Mouse (Mus musculus) embryo, embryonic 10.5 days (tissue): ENCODE results near the gene Armc9.

Experiments
- DNase-seq: peaks from one replicate; pipeline ENCODE4 v3.0.0-alpha.2; 2015; ENCODE audit warnings: low spot score

Armc9 gene

GRCm38 (mm10) chr1:86225195-86225594, 70.6 kb downstream of the Armc9 start:
- peak; percentile 19 for DNase-seq

DNA sequence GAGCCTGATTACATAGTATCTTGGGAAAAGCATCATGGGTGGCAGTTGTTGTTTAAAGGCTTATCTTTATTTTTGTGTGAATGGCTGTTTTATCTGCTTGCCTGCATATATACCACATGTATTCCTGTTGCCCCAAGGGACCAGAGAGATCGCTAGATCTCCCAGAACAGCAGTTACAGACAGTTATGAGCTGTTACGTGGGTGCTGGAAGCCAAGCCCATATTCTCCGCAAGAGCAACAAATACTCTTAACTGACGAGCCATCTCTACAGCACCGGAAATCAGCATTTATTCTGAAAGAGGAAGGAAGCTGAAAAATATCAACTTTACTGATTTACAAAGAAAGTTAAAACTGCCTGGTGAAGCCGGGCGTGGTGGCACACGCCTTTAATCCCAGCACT, 74.1 kb downstream of the Armc9 start:
- DNase-seq = no peak

DNA sequence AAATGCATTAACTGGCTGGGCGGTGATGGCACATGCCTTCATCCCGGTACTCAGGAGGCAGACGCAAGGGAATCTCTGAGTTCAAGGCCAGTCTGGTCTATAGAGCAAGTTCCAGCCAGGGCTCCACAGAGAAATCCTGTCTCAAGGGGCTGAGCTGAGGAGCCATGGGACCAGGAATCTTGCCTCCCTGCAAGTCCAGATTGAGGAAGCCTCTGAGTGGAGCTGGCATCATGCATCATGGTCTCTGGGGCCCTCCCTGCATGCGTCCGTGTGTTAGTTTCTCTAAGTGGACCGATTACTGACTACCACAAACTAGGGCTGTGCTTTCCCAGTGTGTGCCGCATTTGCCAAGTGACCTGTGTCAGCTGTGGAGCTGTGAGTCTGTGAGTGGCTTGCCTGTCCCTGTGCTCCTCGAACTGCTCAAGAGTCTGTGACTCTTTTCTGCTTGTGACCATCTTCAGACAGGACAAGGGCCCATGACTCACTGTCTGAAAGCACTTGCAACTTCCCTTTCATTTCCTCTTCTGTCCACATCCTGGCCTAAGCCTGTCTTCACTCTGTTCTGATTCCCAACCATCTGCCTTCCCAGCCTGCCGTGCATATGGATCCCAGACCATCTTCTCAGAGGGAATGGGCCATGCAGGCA, 74.7 kb downstream of the Armc9 start:
- no peak for DNase-seq

DNA sequence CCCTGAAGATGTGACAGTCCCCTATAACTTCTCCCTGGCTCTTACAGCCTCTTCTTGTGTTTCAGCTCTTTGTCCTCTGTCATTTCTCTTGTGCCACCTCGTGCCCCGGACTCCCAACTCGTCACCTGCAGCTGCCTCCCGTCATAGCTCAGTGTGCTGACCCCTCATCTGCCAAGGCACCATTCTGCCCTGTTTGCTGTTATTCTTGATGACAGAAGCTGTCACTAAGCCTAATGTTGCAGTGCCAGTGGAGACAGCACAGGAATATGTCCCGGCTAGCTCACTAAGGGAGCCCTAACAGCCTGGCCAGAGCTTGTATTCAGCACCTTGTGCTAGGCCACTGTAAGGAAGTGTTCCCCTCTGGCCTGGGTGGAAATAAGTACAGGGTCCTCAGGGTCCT, 78.1 kb downstream of the Armc9 start:
- DNase-seq = no peak

DNA sequence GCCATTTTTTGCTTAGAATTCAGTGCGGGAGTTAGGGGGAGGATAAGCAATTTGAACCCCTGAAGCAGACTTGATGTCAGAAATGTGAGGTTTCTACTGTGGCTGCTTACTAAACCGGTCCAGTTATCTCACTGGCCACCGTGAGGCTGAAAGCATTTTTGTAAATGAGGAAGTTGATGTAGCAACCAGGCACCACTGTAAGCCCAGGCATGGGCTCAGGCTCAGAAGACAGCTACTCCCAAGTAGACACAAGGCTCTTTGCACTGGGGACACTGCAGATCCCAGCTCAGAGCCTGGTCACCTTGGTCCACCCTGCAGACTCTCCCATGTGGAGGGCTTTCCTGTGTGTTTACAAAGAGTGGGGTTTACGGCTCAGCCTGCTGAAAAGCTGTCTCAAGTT, 79.2 kb downstream of the Armc9 start:
- DNase-seq = no peak

GRCm38 (mm10) chr1:86235118-86235517, 80.5 kb downstream of the Armc9 start:
- no peak for DNase-seq

GRCm38 (mm10) chr1:86236442-86236841, 81.9 kb downstream of the Armc9 start:
- no peak for DNase-seq

- no peak for DNase-seq
These were observed 84.4 kb downstream of the Armc9 start for GRCm38 (mm10) chr1:86239010-86239409.

DNA sequence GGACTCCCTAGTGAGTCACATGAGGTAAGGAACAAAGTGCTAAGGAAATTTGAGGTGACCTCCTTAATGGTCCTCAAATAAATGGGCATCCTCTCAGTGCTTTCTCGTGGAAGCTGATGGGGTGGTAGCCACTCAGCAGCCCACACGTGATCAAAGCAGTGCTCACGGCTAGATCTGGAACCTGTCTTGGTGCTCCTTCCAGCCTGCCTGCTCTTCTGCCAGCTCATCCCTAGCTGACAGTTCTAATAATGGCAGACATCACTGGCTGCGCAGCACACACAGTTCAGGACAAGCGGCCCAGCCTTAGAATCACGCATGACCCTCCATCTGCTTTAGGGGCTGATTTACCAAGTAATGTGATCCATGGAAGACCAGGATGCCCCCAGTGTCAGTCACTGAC, 85.3 kb downstream of the Armc9 start:
- no peak for DNase-seq

DNA sequence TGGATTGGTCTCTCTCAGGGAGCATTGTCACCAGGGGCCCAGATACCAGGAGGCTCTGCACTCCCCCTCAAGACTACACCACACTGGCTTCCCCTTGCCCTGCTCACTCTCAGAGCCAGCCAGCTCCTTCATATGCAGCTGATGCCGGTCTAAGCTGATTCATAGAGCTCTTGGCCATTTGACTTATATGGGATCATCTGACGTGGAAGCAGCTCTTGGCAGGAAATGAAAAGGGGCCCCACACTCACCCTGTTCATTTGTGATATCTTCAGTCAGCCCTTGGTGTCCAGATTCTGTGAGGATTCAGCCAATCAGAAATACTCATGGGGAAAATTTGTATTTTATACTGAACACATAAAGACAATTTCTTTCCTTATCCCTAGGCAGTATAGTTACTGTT, 86.4 kb downstream of the Armc9 start:
- DNase-seq = no peak

- DNase-seq = no peak
These were observed 88.9 kb downstream of the Armc9 start for GRCm38 (mm10) chr1:86243490-86243889.

DNA sequence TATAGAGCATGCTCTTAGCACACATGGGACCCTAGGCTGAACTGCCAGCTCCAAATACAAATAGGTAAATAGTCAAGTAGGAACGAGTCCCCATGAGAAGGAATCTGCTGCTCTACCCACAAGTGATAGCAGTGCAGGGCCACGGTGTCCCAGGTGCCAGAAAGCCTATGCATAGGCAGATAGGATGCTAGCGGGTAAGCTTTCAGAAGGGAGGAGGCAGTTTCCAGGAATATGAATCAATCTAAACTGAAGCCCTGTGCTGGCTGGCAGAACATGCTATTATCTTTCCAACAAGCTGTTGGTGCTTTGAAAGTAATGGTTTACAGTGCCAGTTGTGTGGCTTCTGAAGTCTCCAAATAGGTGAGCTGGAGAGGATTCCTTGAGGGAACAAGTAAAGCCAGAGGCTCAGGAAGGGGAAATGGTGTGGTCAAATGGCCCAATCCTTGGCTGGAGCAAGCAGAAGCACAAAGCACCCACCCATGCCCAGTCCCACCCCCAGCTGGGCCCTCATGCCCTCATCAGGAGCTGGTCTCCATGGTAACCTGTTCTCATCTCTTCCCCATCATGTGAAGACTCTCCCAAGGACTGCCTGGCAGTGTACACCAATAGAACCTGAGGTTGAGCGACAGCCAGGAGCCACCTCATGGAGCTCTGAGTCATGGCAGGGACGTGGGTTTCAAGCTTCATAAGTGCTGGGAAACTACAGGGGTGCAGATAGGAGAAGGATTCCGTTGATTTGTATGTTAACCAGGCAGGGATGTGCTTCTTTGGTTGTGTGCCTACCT, 90.9 kb downstream of the Armc9 start:
- DNase-seq = no peak

DNA sequence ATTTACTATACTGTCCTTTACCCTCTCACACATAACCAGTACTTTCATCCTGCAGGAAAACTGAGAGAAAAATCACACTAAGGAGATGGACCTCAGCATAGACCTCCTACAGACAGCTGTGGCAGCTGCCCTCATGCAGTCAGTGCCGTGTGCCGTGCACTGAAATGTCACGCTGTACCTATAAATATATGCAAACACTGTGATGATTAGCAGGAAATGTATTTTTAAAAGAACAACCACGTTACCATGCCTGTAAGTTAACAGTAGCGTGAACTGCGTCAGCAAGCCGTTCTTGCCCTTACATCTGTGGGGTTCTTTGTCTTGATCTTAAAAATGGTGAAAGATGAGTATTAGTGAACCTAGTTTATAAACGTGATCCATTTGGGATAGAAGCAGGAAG, 98.8 kb downstream of the Armc9 start:
- no peak for DNase-seq

DNA sequence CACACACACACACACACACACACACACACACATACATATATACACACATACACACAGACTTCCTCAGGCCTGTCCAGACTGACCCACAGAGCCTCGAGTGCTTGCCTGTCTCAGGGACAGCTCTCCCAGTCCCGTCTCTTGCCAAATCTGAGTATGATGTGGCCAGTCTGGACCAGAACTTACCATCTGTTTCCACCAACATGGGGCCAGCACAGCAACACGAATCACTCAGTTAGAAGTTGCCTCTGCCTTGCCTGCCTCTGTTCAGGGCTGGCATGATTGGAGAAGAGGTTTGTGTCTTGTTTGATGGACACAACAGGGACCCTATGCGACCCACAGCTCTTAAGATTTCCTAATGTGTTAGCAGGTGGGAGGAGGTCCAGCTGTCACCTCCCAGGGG, 101.7 kb downstream of the Armc9 start:
- no peak for DNase-seq

DNA sequence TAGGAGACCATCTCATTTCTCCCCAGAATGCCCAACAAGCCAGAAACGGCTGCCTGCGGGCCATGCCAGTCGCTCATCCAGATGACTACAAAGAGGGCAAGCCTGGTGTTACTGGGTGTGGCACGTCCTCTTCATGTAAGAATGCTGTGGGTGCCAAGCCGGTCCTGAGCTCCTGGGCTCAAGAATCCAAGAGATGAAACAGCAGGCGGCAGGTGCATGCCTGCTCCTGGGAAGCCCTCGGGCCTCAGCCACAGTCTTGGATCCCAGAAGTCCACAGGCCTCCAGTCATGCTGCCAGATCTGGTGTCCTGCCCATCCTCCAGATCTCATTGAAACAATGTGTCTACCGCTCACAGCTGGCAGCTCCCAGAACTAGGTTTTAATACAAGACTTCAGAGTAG, 102.6 kb downstream of the Armc9 start:
- DNase-seq = no peak

DNA sequence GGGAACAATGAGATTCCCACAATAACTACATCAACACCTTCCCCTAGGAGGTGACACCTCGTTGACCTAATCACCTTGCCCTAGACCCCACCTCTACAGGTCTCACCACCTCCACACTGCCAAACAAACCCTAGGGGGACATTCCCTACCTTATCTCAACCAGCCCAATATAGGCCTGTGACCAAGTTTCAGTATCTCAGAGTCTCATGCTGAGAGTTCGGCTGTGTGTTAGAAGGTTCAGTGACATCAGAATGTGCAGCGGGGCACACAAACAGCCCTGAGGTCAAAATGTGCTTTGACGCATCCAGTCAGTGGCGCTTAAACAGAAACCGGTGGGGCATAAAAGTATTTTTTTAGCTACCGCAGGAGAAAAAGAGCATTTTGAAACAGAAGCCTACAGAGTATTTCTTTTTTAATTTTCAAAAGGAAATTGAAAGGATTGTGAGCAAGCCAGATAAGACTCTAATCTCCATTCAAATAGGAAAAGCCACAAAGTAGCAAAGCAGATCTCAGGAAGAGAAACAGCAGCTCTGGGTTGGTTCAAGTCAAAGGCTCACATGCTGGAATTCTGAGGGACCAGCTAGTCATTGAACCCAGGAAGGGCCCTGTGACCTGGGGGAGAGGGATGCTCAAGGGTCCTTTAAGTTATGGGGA, 103.7 kb downstream of the Armc9 start:
- DNase-seq = no peak

GRCm38 (mm10) chr1:86263564-86264339, 109.2 kb downstream of the Armc9 start:
- no peak for DNase-seq

GRCm38 (mm10) chr1:86265060-86265459, 110.5 kb downstream of the Armc9 start:
- DNase-seq = no peak

DNA sequence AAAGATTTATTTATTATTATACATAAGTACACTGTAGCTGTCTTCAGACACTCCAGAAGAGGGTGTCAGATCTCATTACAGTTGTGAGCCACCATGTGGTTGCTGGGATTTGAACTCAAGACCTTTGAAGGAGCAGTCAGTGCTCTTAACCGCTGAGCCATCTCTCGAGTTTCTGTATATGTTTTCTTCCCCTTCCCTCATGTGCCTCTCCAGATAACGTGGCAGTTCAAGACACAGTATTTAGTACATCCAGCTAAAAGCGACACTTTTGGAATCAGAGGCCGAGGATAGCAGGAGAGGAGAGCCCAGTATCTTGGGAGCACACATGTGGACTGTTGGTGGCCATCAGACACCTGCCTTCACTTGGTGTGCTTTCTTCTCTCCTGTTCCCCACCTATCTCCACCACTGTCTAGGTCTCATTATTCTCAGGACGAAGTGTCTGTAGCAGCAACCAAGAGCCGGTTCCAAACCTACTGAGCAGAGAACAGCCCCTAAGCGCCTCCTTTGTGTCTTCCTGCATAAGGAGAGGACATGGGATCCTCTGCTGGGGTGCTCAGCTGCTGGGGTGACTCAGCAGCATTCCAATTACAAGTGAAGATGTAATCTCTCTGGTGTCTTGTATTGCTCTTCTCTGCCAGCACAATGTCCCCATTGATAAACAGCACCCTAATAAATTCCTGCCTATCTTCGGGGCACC, 114.1 kb downstream of the Armc9 start:
- DNase-seq = no peak

DNA sequence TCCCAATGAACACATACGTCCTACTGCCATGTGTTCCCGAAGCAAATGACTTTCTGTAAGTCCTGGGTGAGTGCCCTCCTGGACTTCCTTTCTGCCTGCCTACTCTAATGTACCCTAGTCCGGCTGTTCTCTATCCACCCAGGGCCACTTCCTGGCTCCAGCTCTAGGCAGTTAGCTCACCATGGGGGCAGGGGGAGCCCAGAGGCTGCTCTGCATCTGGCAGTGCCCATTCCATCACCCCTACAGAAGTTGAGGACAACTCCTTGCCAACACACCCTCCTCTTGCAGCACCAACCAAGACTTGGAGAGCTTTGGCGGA, 114.6 kb downstream of the Armc9 start:
- no peak for DNase-seq

DNA sequence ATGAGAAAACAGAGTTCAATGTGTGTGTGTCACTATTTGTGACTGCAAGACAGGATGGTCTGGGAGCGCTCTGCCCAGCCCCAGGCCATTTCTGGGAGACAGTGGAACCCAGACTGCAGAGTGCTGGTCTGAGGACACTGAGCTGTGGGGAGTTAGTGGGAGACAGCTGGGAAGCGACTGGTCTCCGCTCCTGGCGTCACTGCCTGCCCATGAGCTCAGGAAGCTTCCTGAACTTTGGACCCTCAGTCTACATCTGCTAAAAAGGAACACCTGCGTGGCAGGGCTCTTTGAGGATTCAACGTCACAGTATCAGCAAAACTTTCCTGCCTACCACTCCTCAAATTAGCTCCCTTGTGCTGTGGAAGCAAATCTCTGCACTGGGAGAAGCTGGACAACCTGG, 117.1 kb downstream of the Armc9 start:
- DNase-seq = no peak

DNA sequence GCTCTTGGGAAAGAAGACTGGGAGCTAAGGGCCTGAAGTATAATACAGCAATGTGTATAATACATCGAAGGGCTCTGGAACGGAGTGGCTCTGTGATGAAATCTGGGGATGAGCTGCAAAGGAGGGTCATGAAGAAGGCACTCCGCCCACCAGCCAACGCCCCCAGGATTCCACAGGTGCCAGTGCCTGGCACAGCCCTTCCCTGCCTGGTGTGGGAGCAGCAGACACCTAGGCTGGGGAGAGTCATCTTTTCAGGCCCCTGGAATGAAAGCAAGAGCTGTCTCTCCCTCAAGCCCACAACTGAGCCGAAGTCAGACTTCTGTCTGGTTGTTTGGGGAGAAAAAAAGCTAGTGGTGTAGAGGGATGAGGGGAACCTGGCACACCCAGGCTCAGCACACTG, 122.5 kb downstream of the Armc9 start:
- no peak for DNase-seq
